Mouse (Mus musculus): ENCODE measurements around the gene Ctnnbl1. TPM values are rescaled to one million over a fixed set of nuclear protein-coding genes. Genes with fewer than 3 reads are reported as not detected.

Gene Ctnnbl1
- polyA plus RNA-seq, 1 experiment: 28.3 TPM

DNA sequence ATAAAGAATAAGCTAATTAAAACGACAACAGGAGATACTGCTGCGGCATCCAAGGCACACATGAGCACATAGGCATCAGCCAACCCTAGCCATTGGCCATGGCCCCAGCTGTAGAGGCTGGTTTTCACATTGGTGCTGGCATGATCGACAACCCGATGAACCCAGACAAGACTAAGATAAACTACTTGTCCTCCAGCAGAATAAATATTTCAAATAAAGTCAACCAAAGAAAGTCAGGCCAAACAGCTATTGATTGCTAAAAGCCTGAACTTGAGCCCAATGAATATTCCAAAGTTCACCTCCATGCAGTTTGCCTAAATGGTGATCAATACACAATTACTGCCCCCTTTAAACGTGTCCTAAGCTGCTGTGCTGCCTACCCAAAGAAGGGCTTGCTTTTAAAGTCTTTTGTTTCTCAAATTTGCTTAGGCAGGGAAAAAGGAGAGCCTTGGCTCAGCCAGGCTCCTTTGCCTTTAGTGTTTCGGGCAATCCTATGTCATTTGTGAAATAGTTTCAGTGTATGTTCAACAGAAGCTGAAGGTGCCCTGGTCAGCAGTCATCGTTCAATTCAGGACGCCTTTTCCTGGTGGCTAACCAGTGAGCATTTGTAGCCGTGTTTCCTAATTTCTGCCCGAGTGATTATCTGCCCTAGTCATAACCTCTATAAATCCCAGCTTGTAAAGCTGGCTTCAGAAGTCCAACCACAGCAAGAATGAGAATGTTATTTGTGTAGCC lies 93.6 kb downstream of the Ctnnbl1 start:
- no peak for DNase-seq (ENCODE audit: low read depth in 1 of 2, low spot score in 2 of 2)
- WGBS: 94% methylated on average over 10 of the region's 10 CpGs

DNA sequence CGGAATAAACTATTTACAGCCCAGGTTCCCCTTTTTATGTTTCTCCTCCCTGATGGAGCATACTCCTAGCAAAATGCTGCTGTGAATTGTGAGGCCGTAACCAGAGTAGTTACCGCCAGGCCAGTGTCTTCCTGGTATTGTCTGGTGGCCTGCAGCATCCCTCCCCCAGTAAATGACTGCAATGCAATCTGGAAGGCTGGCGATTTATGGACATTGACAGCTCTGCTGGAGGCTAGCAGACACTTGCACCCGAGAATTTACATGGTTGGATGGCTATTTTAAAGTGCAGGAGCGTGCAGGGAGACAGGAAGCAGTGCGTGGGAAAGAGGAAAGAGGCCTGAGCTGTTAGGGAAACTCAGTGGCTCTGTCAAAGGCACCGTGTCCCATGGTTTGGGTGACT lies 99.8 kb downstream of the Ctnnbl1 start:
- H3K27ac ChIP-seq (ENCODE audit: insufficient read depth, low read length): no peak overlapping the region
- DNase-seq (ENCODE audit: low read depth in 1 of 2, low spot score in 2 of 2): no peak
- peaks cover 2% of the 10 kb centered on the region; the same call in 1 of the 2 replicates for H3K4me1 ChIP-seq (ENCODE audit: control insufficient read depth, insufficient read depth, insufficient read length)
- no peaks in the 10 kb centered on the region for H3K27me3 ChIP-seq (ENCODE audit: control insufficient read depth, insufficient read depth, low read length)
- no peak overlapping the region for H3K4me3 ChIP-seq (ENCODE audit: extremely low read depth, insufficient read depth, insufficient read length)
- H3K36me3 ChIP-seq (ENCODE audit: control insufficient read depth, insufficient read depth, low read length): peaks cover 2% of the 10 kb centered on the region; the same call in 1 of the 2 replicates
- no peak for TF ChIP-seq POLR2A (IDR thresholded peaks at IDR 0.05; ENCODE audit: low read depth, low read length)
- TF ChIP-seq CTCF (IDR thresholded peaks at IDR 0.05; ENCODE audit: extremely low read depth, insufficient read depth, insufficient read length, insufficient replicate concordance): no peak
- WGBS: 87% methylated on average over 8 of the region's 8 CpGs

More for the DNA sequence above, 93.6 kb downstream of the Ctnnbl1 start:
- Histone ChIP-seq H3K27me3 (ENCODE audit: control insufficient read depth, insufficient read depth, low read length) (no peaks in the 10 kb centered on the region), H3K36me3 (ENCODE audit: control insufficient read depth, insufficient read depth, low read length) (0 out of 2 replicates have a peak, but pooled peaks cover 2% of the 10 kb centered on the region), H3K4me1 (ENCODE audit: control insufficient read depth, insufficient read depth, insufficient read length) (no peaks in the 10 kb centered on the region), H3K4me3 (ENCODE audit: extremely low read depth, insufficient read depth, insufficient read length) (no peak overlapping the region), H3K27ac (ENCODE audit: insufficient read depth, low read length) (no peak overlapping the region)
- TF ChIP-seq POLR2A (IDR thresholded peaks at IDR 0.05; ENCODE audit: low read depth, low read length) (no peak), CTCF (IDR thresholded peaks at IDR 0.05; ENCODE audit: extremely low read depth, insufficient read depth, insufficient read length, insufficient replicate concordance) (no peak)

DNA sequence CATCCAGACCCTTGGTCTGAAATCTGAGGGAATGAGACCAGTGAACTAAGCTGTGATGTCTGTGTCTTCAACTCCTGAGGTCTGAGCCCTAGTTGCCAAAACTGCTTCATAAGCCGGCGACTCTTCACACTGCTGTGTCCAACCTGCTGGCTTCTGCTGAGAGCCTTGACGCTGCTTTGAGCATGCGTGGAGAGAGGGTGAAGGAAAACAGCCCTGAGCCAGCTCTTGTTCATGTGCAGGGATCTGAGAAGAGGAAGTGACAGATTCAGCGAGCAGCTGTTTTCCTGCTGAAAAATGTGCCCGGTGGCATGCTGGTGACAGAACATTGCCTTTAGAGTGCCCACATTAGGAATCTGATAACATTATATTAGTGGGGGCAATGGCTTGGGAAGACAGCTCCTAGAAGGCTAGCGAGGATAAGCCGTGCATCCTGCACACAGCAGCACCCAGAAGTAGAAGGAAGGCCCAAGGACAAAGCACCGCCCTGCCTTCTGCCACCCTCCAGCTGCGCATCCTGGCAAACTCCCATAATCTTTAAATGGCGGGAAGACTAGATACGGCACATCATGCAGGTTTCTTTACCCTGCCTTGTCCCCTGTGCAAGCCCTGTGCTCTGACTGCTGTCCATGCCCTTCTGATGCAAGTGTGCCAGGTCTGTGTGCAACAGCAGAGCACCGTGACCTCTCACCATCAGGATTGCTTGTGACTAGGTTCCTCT lies 101.2 kb downstream of the Ctnnbl1 start:
- TF ChIP-seq POLR2A (IDR thresholded peaks at IDR 0.05; ENCODE audit: low read depth, low read length) (no peak), CTCF (IDR thresholded peaks at IDR 0.05; ENCODE audit: extremely low read depth, insufficient read depth, insufficient read length, insufficient replicate concordance) (no peak)
- no peaks in the 10 kb centered on the region for H3K27me3 ChIP-seq (ENCODE audit: control insufficient read depth, insufficient read depth, low read length)
- peaks cover 2% of the 10 kb centered on the region; the same call in 1 of the 2 replicates for H3K4me1 ChIP-seq (ENCODE audit: control insufficient read depth, insufficient read depth, insufficient read length)
- WGBS: 71% methylated on average over 13 of the region's 13 CpGs
- no peak overlapping the region for H3K4me3 ChIP-seq (ENCODE audit: extremely low read depth, insufficient read depth, insufficient read length)
- H3K36me3 ChIP-seq (ENCODE audit: control insufficient read depth, insufficient read depth, low read length): peaks cover 2% of the 10 kb centered on the region; the same call in 1 of the 2 replicates
- no peak overlapping the region for H3K27ac ChIP-seq (ENCODE audit: insufficient read depth, low read length)
- no peak for DNase-seq (ENCODE audit: low read depth in 1 of 2, low spot score in 2 of 2)

DNA sequence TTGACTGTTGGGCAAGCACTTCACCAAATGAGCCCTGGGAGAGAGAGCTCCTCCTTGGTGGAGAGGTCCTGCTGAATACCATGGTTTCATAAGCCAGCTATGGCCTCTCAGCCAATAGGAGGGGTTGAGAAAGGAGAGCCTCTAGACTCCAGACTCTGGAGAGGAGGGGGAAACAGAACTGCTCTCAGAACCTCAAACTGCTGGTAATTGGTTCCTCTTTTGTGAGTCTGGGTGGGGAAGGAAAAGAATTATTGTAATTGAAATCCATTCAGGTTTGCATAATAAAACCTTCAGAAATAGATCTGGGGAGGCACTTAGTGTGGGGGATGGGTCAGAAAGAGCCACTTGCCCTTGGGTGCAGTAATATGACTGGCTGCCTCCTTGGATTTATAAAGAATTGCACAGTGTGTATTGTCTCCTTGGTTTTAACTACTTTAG lies 103.5 kb downstream of the Ctnnbl1 start:
- no peak for TF ChIP-seq CTCF (IDR thresholded peaks at IDR 0.05; ENCODE audit: extremely low read depth, insufficient read depth, insufficient read length, insufficient replicate concordance)
- TF ChIP-seq POLR2A (IDR thresholded peaks at IDR 0.05; ENCODE audit: low read depth, low read length): no peak
- no peak overlapping the region for H3K4me3 ChIP-seq (ENCODE audit: extremely low read depth, insufficient read depth, insufficient read length)
- no peak for DNase-seq (ENCODE audit: low read depth in 1 of 2, low spot score in 2 of 2)
- H3K4me1 ChIP-seq (ENCODE audit: control insufficient read depth, insufficient read depth, insufficient read length): peaks cover 2% of the 10 kb centered on the region; the same call in 1 of the 2 replicates
- H3K27ac ChIP-seq (ENCODE audit: insufficient read depth, low read length): no peak overlapping the region
- peaks cover 2% of the 10 kb centered on the region; the same call in 1 of the 2 replicates for H3K36me3 ChIP-seq (ENCODE audit: control insufficient read depth, insufficient read depth, low read length)
- H3K27me3 ChIP-seq (ENCODE audit: control insufficient read depth, insufficient read depth, low read length): no peaks in the 10 kb centered on the region

DNA sequence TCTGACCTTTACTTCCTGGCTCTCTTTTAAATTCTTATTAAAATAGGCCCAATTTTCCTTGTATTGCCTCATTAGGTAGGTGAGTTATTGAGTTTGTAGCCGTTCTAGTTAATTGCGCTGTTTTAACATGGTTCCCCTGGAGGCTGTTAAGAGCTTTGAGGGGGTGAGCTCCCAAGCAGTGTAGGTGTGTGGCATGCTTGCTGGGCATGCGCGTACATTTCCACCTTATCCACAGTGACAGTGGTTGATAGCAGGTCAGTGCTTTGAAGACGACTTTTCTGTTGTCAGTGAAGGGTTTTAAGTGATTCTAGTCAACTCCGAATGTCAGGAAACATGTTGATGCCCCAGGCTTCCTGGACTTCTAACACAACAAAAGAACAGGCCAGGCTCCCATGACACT lies 103.9 kb downstream of the Ctnnbl1 start:
- Histone ChIP-seq H3K4me1 (ENCODE audit: control insufficient read depth, insufficient read depth, insufficient read length) (peaks cover 2% of the 10 kb centered on the region; the same call in 1 of the 2 replicates), H3K27me3 (ENCODE audit: control insufficient read depth, insufficient read depth, low read length) (no peaks in the 10 kb centered on the region), H3K4me3 (ENCODE audit: extremely low read depth, insufficient read depth, insufficient read length) (no peak overlapping the region), H3K36me3 (ENCODE audit: control insufficient read depth, insufficient read depth, low read length) (peaks cover 2% of the 10 kb centered on the region; the same call in 1 of the 2 replicates), H3K27ac (ENCODE audit: insufficient read depth, low read length) (no peak overlapping the region)
- WGBS: 87% methylated on average over 6 of the region's 6 CpGs
- no peak for TF ChIP-seq CTCF (IDR thresholded peaks at IDR 0.05; ENCODE audit: extremely low read depth, insufficient read depth, insufficient read length, insufficient replicate concordance)
- no peak for TF ChIP-seq POLR2A (IDR thresholded peaks at IDR 0.05; ENCODE audit: low read depth, low read length)
- DNase-seq (ENCODE audit: low read depth in 1 of 2, low spot score in 2 of 2): no peak

DNA sequence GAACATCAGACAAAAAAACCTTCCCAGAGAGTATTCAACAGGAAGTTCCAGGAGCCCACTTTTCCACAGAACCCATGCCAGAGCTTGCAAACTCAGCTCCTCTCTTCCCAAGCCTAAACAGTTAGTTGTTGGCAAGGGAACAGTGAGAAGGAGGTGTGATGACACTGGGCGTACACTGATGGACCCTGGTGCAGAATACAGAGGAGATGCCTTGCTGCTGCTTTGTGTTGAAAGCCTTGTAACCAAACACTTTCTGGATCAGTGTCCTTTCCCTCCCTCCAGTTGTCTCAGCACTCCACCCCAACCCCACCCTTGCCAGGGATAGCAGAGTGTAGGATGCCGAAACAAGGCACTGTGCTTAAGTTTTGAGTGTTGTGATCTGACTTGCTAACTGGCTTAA lies 107.5 kb downstream of the Ctnnbl1 start:
- Histone ChIP-seq H3K4me1 (ENCODE audit: control insufficient read depth, insufficient read depth, insufficient read length) (peaks cover 2% of the 10 kb centered on the region; the same call in 1 of the 2 replicates), H3K36me3 (ENCODE audit: control insufficient read depth, insufficient read depth, low read length) (no peaks in the 10 kb centered on the region), H3K27me3 (ENCODE audit: control insufficient read depth, insufficient read depth, low read length) (no peaks in the 10 kb centered on the region), H3K4me3 (ENCODE audit: extremely low read depth, insufficient read depth, insufficient read length) (no peak overlapping the region), H3K27ac (ENCODE audit: insufficient read depth, low read length) (no peak overlapping the region)
- no peak for DNase-seq (ENCODE audit: low read depth in 1 of 2, low spot score in 2 of 2)
- TF ChIP-seq POLR2A (IDR thresholded peaks at IDR 0.05; ENCODE audit: low read depth, low read length): no peak
- no peak for TF ChIP-seq CTCF (IDR thresholded peaks at IDR 0.05; ENCODE audit: extremely low read depth, insufficient read depth, insufficient read length, insufficient replicate concordance)
- 96% methylated on average over 2 of the region's 2 CpGs for WGBS
